Mouse (Mus musculus): ENCODE results near the gene Pld5. TPM values are rescaled to one million over a fixed set of nuclear protein-coding genes. Genes with fewer than 3 reads are reported as not detected.

The Pld5 gene
- polyA plus RNA-seq, 1 experiment from 2014 or later = 0.48 TPM

- ATAC-seq (ENCODE audit: insufficient read depth, low FRiP score, low read depth) = no peak
- Histone ChIP-seq H3K27me3 (replicated peaks) (no peaks in the 10 kb centered on the region), H3K27ac (no peak overlapping the region), H3K36me3 (no peaks in the 10 kb centered on the region), H3K4me3 (replicated peaks) (no peak overlapping the region), H3K4me1 (no peaks in the 10 kb centered on the region), H3K9me3 (no peaks in the 10 kb centered on the region), H3K9ac (no peak overlapping the region), H3K4me2 (no peak overlapping the region)
- WGBS = 19% methylated on average over 6 of the region's 6 CpGs
Measured at GRCm38 (mm10) chr1:176145306-176145705, 129.8 kb downstream of the Pld5 start.

- WGBS = 84% methylated on average over 8 of the region's 8 CpGs
- no peak for ATAC-seq (ENCODE audit: insufficient read depth, low FRiP score, low read depth)
- H3K4me3 ChIP-seq (replicated peaks) = no peak overlapping the region
- no peaks in the 10 kb centered on the region for H3K27me3 ChIP-seq (replicated peaks)
- no peaks in the 10 kb centered on the region for H3K4me1 ChIP-seq
- H3K9me3 ChIP-seq = no peaks in the 10 kb centered on the region
- H3K4me2 ChIP-seq = no peak overlapping the region
- H3K27ac ChIP-seq = no peak overlapping the region
- no peaks in the 10 kb centered on the region for H3K36me3 ChIP-seq
- H3K9ac ChIP-seq = no peak overlapping the region
Measured at GRCm38 (mm10) chr1:176134379-176134778, 140.7 kb downstream of the Pld5 start.

- H3K4me3 ChIP-seq (replicated peaks) = no peak overlapping the region
- ATAC-seq (ENCODE audit: insufficient read depth, low FRiP score, low read depth) = no peak
- H3K9me3 ChIP-seq = no peaks in the 10 kb centered on the region
- H3K27me3 ChIP-seq (replicated peaks) = no peaks in the 10 kb centered on the region
- no peak overlapping the region for H3K4me2 ChIP-seq
- H3K27ac ChIP-seq = no peak overlapping the region
- H3K9ac ChIP-seq = no peak overlapping the region
- no peaks in the 10 kb centered on the region for H3K36me3 ChIP-seq
- no peaks in the 10 kb centered on the region for H3K4me1 ChIP-seq
- WGBS = 55% methylated on average over 2 of the region's 2 CpGs
Measured at GRCm38 (mm10) chr1:176125771-176126170, 149.3 kb downstream of the Pld5 start.

- H3K4me3 ChIP-seq (replicated peaks) = no peak overlapping the region
- H3K27ac ChIP-seq = no peak overlapping the region
- no peaks in the 10 kb centered on the region for H3K4me1 ChIP-seq
- 70% methylated on average over 8 of the region's 8 CpGs for WGBS
- no peaks in the 10 kb centered on the region for H3K27me3 ChIP-seq (replicated peaks)
- no peak for ATAC-seq (ENCODE audit: insufficient read depth, low FRiP score, low read depth)
- H3K9me3 ChIP-seq = no peaks in the 10 kb centered on the region
- no peak overlapping the region for H3K4me2 ChIP-seq
- H3K9ac ChIP-seq = no peak overlapping the region
- no peaks in the 10 kb centered on the region for H3K36me3 ChIP-seq
Measured at GRCm38 (mm10) chr1:176124441-176124840, 150.7 kb downstream of the Pld5 start.

- no peaks in the 10 kb centered on the region for H3K9me3 ChIP-seq
- H3K4me3 ChIP-seq (replicated peaks) = no peak overlapping the region
- no peaks in the 10 kb centered on the region for H3K4me1 ChIP-seq
- no peak overlapping the region for H3K9ac ChIP-seq
- H3K27me3 ChIP-seq (replicated peaks) = no peaks in the 10 kb centered on the region
- H3K4me2 ChIP-seq = no peak overlapping the region
- no peaks in the 10 kb centered on the region for H3K36me3 ChIP-seq
- WGBS = 37% methylated on average over 2 of the region's 2 CpGs
- H3K27ac ChIP-seq = no peak overlapping the region
- ATAC-seq (ENCODE audit: insufficient read depth, low FRiP score, low read depth) = no peak
Measured at GRCm38 (mm10) chr1:176123781-176124180, 151.3 kb downstream of the Pld5 start.

GRCm38 (mm10) chr1:176115604-176116003, 159.5 kb downstream of the Pld5 start:
- no peak overlapping the region for H3K9ac ChIP-seq
- no peaks in the 10 kb centered on the region for H3K9me3 ChIP-seq
- no peaks in the 10 kb centered on the region for H3K4me1 ChIP-seq
- whole genome bisulfite sequencing = 86% methylated on average over 4 of the region's 4 CpGs
- no peak overlapping the region for H3K4me2 ChIP-seq
- no peak overlapping the region for H3K27ac ChIP-seq
- H3K27me3 ChIP-seq (replicated peaks) = no peaks in the 10 kb centered on the region
- no peaks in the 10 kb centered on the region for H3K36me3 ChIP-seq
- no peak for ATAC-seq (ENCODE audit: insufficient read depth, low FRiP score, low read depth)
- no peak overlapping the region for H3K4me3 ChIP-seq (replicated peaks)

- Histone ChIP-seq H3K36me3 (no peaks in the 10 kb centered on the region), H3K27ac (no peak overlapping the region), H3K9ac (no peak overlapping the region), H3K4me3 (replicated peaks) (no peak overlapping the region), H3K4me2 (no peak overlapping the region), H3K4me1 (no peaks in the 10 kb centered on the region), H3K27me3 (replicated peaks) (no peaks in the 10 kb centered on the region), H3K9me3 (no peaks in the 10 kb centered on the region)
- ATAC-seq (ENCODE audit: insufficient read depth, low FRiP score, low read depth) = no peak
- WGBS = 36% methylated on average over 7 of the region's 7 CpGs
Measured at GRCm38 (mm10) chr1:176098685-176099320, 176.3 kb downstream of the Pld5 start.

GRCm38 (mm10) chr1:176092119-176092518, 183.0 kb downstream of the Pld5 start:
- no peak overlapping the region for H3K9ac ChIP-seq
- no peak overlapping the region for H3K4me2 ChIP-seq
- H3K27me3 ChIP-seq (replicated peaks) = no peaks in the 10 kb centered on the region
- H3K4me3 ChIP-seq (replicated peaks) = no peak overlapping the region
- no peak overlapping the region for H3K27ac ChIP-seq
- WGBS = 53% methylated on average over 2 of the region's 2 CpGs
- no peak for ATAC-seq (ENCODE audit: insufficient read depth, low FRiP score, low read depth)
- H3K4me1 ChIP-seq = no peaks in the 10 kb centered on the region
- H3K36me3 ChIP-seq = no peaks in the 10 kb centered on the region
- no peaks in the 10 kb centered on the region for H3K9me3 ChIP-seq

GRCm38 (mm10) chr1:176089382-176089781, 185.7 kb downstream of the Pld5 start:
- H3K4me3 ChIP-seq (replicated peaks) = no peak overlapping the region

GRCm38 (mm10) chr1:176085952-176086648, 189.0 kb downstream of the Pld5 start:
- no peaks in the 10 kb centered on the region for H3K27me3 ChIP-seq (replicated peaks)
- 75% methylated on average over 13 of the region's 13 CpGs for WGBS
- no peak overlapping the region for H3K9ac ChIP-seq
- H3K4me3 ChIP-seq (replicated peaks) = no peak overlapping the region
- no peak overlapping the region for H3K4me2 ChIP-seq
- H3K9me3 ChIP-seq = no peaks in the 10 kb centered on the region
- H3K36me3 ChIP-seq = no peaks in the 10 kb centered on the region
- no peak for ATAC-seq (ENCODE audit: insufficient read depth, low FRiP score, low read depth)
- H3K4me1 ChIP-seq = no peaks in the 10 kb centered on the region
- H3K27ac ChIP-seq = no peak overlapping the region

More at GRCm38 (mm10) chr1:176089382-176089781, 185.7 kb downstream of the Pld5 start:
- no peaks in the 10 kb centered on the region for H3K9me3 ChIP-seq
- H3K36me3 ChIP-seq = no peaks in the 10 kb centered on the region
- WGBS = 80% methylated on average over 3 of the region's 3 CpGs
- H3K4me2 ChIP-seq = no peak overlapping the region
- no peak overlapping the region for H3K27ac ChIP-seq
- no peaks in the 10 kb centered on the region for H3K4me1 ChIP-seq
- no peak for ATAC-seq (ENCODE audit: insufficient read depth, low FRiP score, low read depth)
- H3K27me3 ChIP-seq (replicated peaks) = no peaks in the 10 kb centered on the region
- H3K9ac ChIP-seq = no peak overlapping the region

GRCm38 (mm10) chr1:176082306-176082705, 192.8 kb downstream of the Pld5 start:
- Histone ChIP-seq H3K4me1 (no peaks in the 10 kb centered on the region), H3K27me3 (replicated peaks) (no peaks in the 10 kb centered on the region), H3K9me3 (no peaks in the 10 kb centered on the region), H3K4me2 (no peak overlapping the region), H3K36me3 (no peaks in the 10 kb centered on the region), H3K27ac (no peak overlapping the region), H3K9ac (no peak overlapping the region), H3K4me3 (replicated peaks) (no peak overlapping the region)
- no peak for ATAC-seq (ENCODE audit: insufficient read depth, low FRiP score, low read depth)
- WGBS = 26% methylated on average over 4 of the region's 4 CpGs

GRCm38 (mm10) chr1:176080969-176081368, 194.1 kb downstream of the Pld5 start:
- Histone ChIP-seq H3K9me3 (no peaks in the 10 kb centered on the region), H3K27ac (no peak overlapping the region), H3K36me3 (no peaks in the 10 kb centered on the region), H3K9ac (no peak overlapping the region), H3K4me2 (no peak overlapping the region), H3K4me3 (replicated peaks) (no peak overlapping the region), H3K4me1 (no peaks in the 10 kb centered on the region), H3K27me3 (replicated peaks) (no peaks in the 10 kb centered on the region)
- no peak for ATAC-seq (ENCODE audit: insufficient read depth, low FRiP score, low read depth)
- WGBS = 69% methylated on average over 2 of the region's 2 CpGs
